Mouse (Mus musculus): ENCODE measurements around the gene Slc25a45.

DNA sequence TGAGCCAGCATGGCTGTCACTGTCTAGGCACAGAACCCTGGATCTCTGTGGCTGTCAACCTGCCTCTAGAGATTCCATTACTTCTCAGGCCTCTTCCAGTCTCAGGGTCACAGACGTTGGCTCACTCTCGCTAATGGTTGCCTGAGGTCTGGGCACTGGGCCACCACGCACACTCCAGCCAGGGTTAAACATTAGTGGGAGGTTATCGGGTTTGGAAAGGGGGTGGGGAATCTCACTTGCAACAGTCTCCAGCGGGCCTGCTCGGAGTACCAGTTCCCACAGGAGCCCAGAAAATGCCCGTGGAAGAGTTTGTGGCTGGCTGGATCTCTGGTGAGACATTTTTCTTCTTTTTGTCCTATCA is 734 bp downstream of the Slc25a45 start:
- no peak for TF ChIP-seq CTCF (conservative IDR thresholded peaks at IDR 0.05; ENCODE audit: low read length)
- no peak for TF ChIP-seq NANOG (IDR thresholded peaks at IDR 0.05; ENCODE audit: borderline replicate concordance, low read length)
